Mouse (Mus musculus) layer of hippocampus, adult 9-11 months (tissue): ENCODE data around the gene Ube2z.

Experiments used
- DNase-seq: peaks from one replicate; pipeline ENCODE4 v3.0.0; 2022

Gene Ube2z

GRCm38 (mm10) chr11:96050854-96051253 is 14.3 kb downstream of the Ube2z start:
- DNase-seq = no peak

- no peak for DNase-seq
Measured at GRCm38 (mm10) chr11:96049939-96050338, 15.2 kb downstream of the Ube2z start.

DNA sequence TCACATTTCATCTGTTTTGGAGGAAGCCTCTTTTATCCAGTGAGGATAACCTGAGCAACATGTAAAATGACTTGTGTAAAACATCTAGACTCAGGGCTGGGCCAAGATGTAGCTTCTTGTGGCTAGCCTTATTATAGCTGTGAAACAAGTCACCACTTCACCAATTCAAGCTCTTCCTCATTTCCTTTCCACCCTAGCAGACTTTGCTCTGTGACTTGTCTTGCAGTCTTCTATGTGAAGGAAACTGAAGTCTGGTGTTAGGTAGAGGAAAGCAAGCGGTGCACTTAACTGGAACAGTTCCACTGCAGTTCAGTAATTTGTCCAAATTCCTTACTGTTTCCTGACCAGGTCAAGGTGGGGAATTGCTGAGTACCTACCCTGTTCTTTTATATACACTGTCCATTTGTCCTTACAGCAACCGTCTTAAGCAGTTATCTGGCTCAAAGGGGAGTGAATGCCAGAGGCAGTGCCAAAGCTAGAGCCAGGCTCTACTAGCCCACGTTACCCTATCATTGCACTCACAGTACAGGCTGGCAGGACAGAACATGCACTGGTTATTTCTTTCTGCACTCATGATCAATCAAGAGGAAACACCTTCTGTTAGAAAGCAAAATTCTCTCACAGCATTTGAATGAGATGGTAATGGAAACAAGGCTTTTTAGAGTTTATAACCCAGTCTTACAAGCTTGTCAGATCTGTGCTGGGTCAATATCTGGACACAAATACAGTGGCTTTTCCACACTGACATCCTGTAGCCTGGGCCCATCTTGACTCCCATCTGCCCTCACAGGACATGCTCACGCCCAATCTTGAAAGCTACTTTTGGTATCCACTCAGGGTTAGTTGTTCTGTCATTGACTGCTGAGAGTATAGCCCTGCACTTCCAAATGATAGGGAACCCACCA is 17.5 kb downstream of the Ube2z start:
- DNase-seq = no peak

GRCm38 (mm10) chr11:96046793-96047192 is 18.4 kb downstream of the Ube2z start:
- DNase-seq = no peak

DNA sequence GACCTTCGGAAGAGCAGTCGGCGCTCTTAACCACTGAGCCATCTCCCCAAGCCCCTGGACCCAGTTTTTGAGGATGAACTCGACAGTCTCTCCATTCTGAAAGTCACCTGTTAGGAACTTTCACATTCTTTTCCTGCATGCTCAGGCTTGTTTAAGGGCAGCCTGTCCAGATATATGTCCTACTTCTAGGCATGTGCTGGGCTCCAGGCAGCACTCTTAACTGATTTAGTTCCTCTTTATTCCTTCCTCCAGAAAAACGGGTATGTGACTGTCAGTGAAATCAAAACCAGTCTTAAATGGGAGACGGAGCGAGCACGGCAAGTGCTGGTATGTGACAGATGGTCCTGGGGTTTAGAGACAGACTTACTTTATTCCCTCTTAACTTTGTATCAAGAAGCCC is 19.2 kb downstream of the Ube2z start:
- peak; percentile 39 for DNase-seq

GRCm38 (mm10) chr11:96044803-96045567 is 20.2 kb downstream of the Ube2z start:
- no peak for DNase-seq

GRCm38 (mm10) chr11:96038560-96038959 is 26.6 kb downstream of the Ube2z start:
- no peak for DNase-seq

DNA sequence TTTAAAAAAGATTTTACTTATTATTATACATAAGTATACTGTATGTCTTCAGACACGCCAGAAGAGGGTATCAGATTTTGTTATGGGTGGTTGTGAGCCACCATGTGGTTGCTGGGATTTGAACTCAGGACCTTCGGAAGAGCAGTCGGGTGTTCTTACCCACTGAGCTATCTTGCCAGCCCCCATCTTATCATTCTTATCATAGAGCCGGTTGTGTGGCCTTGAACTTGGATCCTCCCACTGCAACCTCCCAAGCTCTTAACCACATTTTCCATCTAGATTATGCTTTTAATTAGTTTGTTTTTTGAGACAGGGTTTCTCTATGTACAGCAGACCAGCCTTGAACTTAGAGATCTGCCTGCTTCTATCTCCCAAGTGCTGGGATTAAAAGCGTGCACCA is 27.7 kb downstream of the Ube2z start:
- DNase-seq = no peak

DNA sequence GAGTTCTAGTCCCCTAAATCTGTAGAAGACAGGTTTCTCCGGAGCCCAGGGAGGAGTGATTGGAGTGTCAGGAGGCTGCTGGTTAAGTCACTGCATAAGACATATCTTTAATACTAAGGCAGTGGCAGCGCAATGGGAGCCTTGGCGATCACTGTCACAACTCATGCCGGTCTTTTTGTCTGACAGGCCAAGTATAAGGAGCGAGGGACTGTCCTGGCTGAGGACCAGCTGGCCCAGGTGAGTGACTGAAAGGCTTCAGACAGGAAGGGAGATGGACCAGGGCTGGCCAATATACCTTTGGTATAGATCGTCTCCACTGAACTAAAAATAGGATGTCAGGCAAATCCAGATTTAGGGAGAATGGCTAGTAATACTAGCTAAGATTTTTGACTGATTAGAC is 30.1 kb downstream of the Ube2z start:
- DNase-seq = no peak

DNA sequence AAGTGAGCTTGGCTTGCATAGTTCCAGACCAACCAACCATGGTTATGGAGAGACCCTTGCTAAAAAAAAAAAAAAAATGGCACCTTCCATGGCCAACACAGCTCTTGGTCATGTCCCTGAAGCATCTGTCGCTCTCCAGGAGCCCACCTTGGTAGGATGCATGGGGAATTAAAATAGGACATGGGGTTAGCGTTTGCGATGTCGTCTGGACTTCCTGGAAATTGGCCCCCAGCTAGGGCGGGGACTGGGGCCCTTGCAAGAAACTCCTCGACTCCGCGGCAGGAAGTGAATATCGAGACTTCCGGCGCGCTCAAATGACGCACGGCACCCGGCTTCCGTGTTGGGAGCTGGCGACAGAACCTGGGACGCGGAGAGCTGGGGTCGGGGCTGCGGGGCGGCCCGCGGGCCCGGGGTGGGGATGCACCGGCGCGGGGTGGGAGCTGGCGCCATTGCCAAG is 30.6 kb downstream of the Ube2z start, which contains the start of gene Snf8:
Gene Snf8 (plus strand): TSS at position 290 of the 457 bp plus-strand sequence.
- DNase-seq = peak; percentile 93

- no peak for DNase-seq
Measured at GRCm38 (mm10) chr11:96034116-96034515, 31.1 kb downstream of the Ube2z start.

- no peak for DNase-seq
Measured at GRCm38 (mm10) chr11:96033264-96033663, 31.9 kb downstream of the Ube2z start.

GRCm38 (mm10) chr11:96031701-96032100 is 33.5 kb downstream of the Ube2z start:
- DNase-seq = no peak

DNA sequence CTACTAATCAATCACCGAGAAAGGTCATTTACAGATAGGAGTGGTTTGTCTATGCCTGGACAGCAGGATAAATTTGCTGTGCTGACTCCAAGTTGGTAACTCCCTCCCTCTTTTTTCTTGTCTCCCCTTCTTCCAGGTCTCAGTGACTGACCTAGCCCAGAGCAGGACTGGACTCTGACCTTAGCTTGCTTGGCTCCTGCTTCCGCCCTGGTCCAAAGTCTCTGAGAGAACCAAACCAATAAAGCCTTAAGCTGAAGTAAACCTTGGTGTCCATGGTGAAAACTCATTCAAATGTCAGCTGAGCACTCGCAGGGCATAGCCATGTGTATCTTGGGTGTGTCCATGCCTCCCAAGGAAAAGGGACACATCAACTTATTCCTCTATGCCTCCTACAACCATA is 34.6 kb downstream of the Ube2z start:
- no peak for DNase-seq

- DNase-seq = no peak
Measured at GRCm38 (mm10) chr11:96028130-96028529, 37.1 kb downstream of the Ube2z start.

- DNase-seq = no peak
Measured at GRCm38 (mm10) chr11:96020622-96021021, 44.6 kb downstream of the Ube2z start.

- DNase-seq = no peak
Measured at GRCm38 (mm10) chr11:96017941-96018351, 47.2 kb downstream of the Ube2z start.

GRCm38 (mm10) chr11:96015421-96015820 is 49.8 kb downstream of the Ube2z start:
- no peak for DNase-seq

- no peak for DNase-seq
Measured at GRCm38 (mm10) chr11:96011982-96012381, 53.2 kb downstream of the Ube2z start.

GRCm38 (mm10) chr11:96008827-96009226 is 56.4 kb downstream of the Ube2z start:
- no peak for DNase-seq

- DNase-seq = no peak
Measured at GRCm38 (mm10) chr11:96007516-96008235, 57.5 kb downstream of the Ube2z start.

DNA sequence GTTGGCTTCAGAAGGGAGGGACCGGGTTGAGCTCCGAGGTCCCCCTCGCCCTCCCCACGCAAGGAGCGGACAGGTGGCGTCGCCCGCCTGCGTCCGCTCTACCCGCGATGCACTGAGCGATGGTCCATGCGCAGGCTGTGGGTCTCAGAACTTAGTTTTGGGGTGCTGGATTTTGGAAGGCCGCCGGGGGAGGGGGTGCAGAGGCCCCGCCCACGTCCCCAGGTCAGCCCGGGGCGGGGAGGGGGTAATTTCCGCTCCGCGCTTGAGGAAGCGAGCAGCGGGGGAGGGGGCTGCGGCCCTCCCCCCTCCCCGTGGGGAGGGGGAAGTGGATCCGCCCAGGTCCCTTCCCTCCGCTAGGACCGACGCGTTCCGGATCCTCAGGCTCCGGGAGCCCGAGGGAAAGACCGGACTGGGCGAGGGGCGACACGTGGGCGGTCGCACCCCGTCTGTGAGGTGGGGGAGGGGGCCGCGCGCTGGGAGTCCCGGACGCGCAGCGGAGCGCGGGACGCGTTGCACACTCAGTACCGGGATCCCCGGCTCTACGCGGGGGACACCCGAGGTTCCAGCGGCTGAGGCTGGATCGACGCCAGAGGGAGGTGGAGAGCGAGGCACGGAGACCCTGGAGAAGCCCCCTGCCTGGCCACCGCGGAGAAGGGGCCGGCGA is 58.2 kb downstream of the Ube2z start:
- DNase-seq = no peak
